In genomic region chr10:80881301-80881700, GRCm38 (mm10) we compare ENCODE assay signal across 8 mouse cellular contexts. TPM values are rescaled to one million over a fixed set of nuclear protein-coding genes. Genes with fewer than 3 reads are reported as not detected.
DNase-seq lines count a peak whose midpoint lies in the region; ATAC-seq and TF ChIP-seq lines count a peak whose summit lies in the region.
"Had no signal": no experiment of that assay in that cellular context is flagged by ENCODE, and none has a peak within 500 bp of the region (broad histone marks: within the 10 kb centered on the region; RNA-seq: fewer than 3 reads in every experiment).

No protein-coding gene starts in this region.

- 19% methylated on average over 10 of the region's 10 CpGs for WGBS in liver, embryonic 12.5 days (ENCODE audit: insufficient replicate concordance)
- WGBS in heart, postnatal 0 days = 21% methylated on average over 10 of the region's 10 CpGs

- H3K27me3 ChIP-seq in liver, embryonic 12.5 days (replicated peaks) = peaks cover 27% of the 10 kb centered on the region
- no peaks in the 10 kb centered on the region for H3K27me3 ChIP-seq in heart, postnatal 0 days (ENCODE audit: control insufficient read depth, insufficient read depth, low read length)

- H3K4me1 ChIP-seq in liver, embryonic 12.5 days = peaks cover 41% of the 10 kb centered on the region
- H3K4me1 ChIP-seq in heart, postnatal 0 days (ENCODE audit: control insufficient read depth, insufficient read depth) = peaks cover 8% of the 10 kb centered on the region

- no peak overlapping the region for H3K27ac ChIP-seq in liver, embryonic 12.5 days
- H3K27ac ChIP-seq in heart, postnatal 0 days (ENCODE audit: low read depth) = no peak overlapping the region

- peak; percentile 88 for DNase-seq in liver
- peak; percentile 78 for DNase-seq in T-cell, adult 2 months (ENCODE audit: low spot score)
- peak; percentile 78 to 81 for DNase-seq in cerebellum, postnatal 36 days
- no peak for DNase-seq in heart, postnatal 0 days (ENCODE audit: low spot score)
- peak; percentile 64 for DNase-seq in lung, adult 18-20 months
- peak; percentile 54 for DNase-seq in skeletal muscle tissue, adult 2 months (ENCODE audit: low read depth, low spot score)

- no peak overlapping the region for H3K4me3 ChIP-seq in liver, embryonic 12.5 days
- H3K4me3 ChIP-seq in heart, postnatal 0 days (ENCODE audit: low read depth, low read length) = no peak overlapping the region

- H3K9me3 ChIP-seq in liver, embryonic 12.5 days (replicated peaks) = no peaks in the 10 kb centered on the region
- H3K9me3 ChIP-seq in heart, postnatal 0 days (replicated peaks; ENCODE audit: control insufficient read depth, low read length) = no peaks in the 10 kb centered on the region

- ATAC-seq in liver, embryonic 12.5 days = no peak
- no peak for ATAC-seq in heart, postnatal 0 days (ENCODE audit: insufficient read depth, low read depth)

- TF ChIP-seq CTCF in heart, postnatal 0 days (IDR thresholded peaks at IDR 0.05; ENCODE audit: low read depth) = peak; percentile 67

- H3K9ac ChIP-seq in liver, embryonic 12.5 days = no peak overlapping the region
- H3K9ac ChIP-seq in heart, postnatal 0 days (replicated peaks; ENCODE audit: low read depth, low read length) = no peak overlapping the region

- H3K36me3 ChIP-seq in liver, embryonic 12.5 days = no peaks in the 10 kb centered on the region
- H3K36me3 ChIP-seq in heart, postnatal 0 days (replicated peaks; ENCODE audit: control insufficient read depth, insufficient read depth, low read length) = no peaks in the 10 kb centered on the region

- H3K4me2 ChIP-seq in liver, embryonic 12.5 days = no peak overlapping the region
- no peak overlapping the region for H3K4me2 ChIP-seq in heart, postnatal 0 days (ENCODE audit: low read depth, low read length)

- TF ChIP-seq EP300 in heart, postnatal 0 days (IDR thresholded peaks at IDR 0.05; ENCODE audit: low read depth) = no peak

RNA-seq across cellular contexts. Expression of gene Tmprss9, which starts 9.7 kb away (rescaled TPM):
- 0.04 and 0.05 TPM in 2 replicates for polyA plus RNA-seq in liver, embryonic 12.5 days (2016; fragmentation: Nextera tagmentation; extraction: Ambion mirVana)
- not detected in 2 replicates for total RNA-seq in heart, postnatal 0 days (2014; rRNA removed; ENCODE audit: low replicate concordance)
- 0.03 TPM in 1 of 2 replicates, not detected in the other for polyA plus RNA-seq in heart, postnatal 0 days (2015; fragmentation: Nextera tagmentation; extraction: Ambion mirVana)
- total RNA-seq: hematopoietic stem cell, adult 5-6 weeks had no signal

RNA-seq across cellular contexts. Expression of gene Timm13, which starts 19.5 kb away (rescaled TPM):
- 271 and 301 TPM in 2 replicates for polyA plus RNA-seq in liver, embryonic 12.5 days (2016; fragmentation: Nextera tagmentation; extraction: Ambion mirVana)
- total RNA-seq in heart, postnatal 0 days (2014; rRNA removed; ENCODE audit: low replicate concordance) = 163 and 256 TPM in 2 replicates
- 355 and 386 TPM in 2 replicates for polyA plus RNA-seq in heart, postnatal 0 days (2015; fragmentation: Nextera tagmentation; extraction: Ambion mirVana)

RNA-seq across cellular contexts. Expression of gene Sppl2b, which starts 26.2 kb away (rescaled TPM):
- polyA plus RNA-seq in liver, embryonic 12.5 days (2016; fragmentation: Nextera tagmentation; extraction: Ambion mirVana) = 66.1 and 70.5 TPM in 2 replicates
- 35.7 and 44.4 TPM in 2 replicates for total RNA-seq in heart, postnatal 0 days (2014; rRNA removed; ENCODE audit: low replicate concordance)
- polyA plus RNA-seq in heart, postnatal 0 days (2015; fragmentation: Nextera tagmentation; extraction: Ambion mirVana) = 23.3 and 24.2 TPM in 2 replicates

RNA-seq across cellular contexts. Expression of gene Lsm7, which starts 26.3 kb away (rescaled TPM):
- 235 and 245 TPM in 2 replicates for polyA plus RNA-seq in liver, embryonic 12.5 days (2016; fragmentation: Nextera tagmentation; extraction: Ambion mirVana)
- total RNA-seq in heart, postnatal 0 days (2014; rRNA removed; ENCODE audit: low replicate concordance) = 71.8 and 118 TPM in 2 replicates
- 160 and 162 TPM in 2 replicates for polyA plus RNA-seq in heart, postnatal 0 days (2015; fragmentation: Nextera tagmentation; extraction: Ambion mirVana)

RNA-seq across cellular contexts. Expression of gene Lmnb2, which starts 36.7 kb away (rescaled TPM):
- 23.1 and 23.6 TPM in 2 replicates for polyA plus RNA-seq in liver, embryonic 12.5 days (2016; fragmentation: Nextera tagmentation; extraction: Ambion mirVana)
- total RNA-seq in heart, postnatal 0 days (2014; rRNA removed; ENCODE audit: low replicate concordance) = 13.9 and 18.9 TPM in 2 replicates
- 9.1 and 9.7 TPM in 2 replicates for polyA plus RNA-seq in heart, postnatal 0 days (2015; fragmentation: Nextera tagmentation; extraction: Ambion mirVana)
